Mouse (Mus musculus) liver, adult 2 months (tissue): ENCODE data around the gene Glo1.

Experiments used
- CTCF ChIP-seq: fragments of 200-500 bp; IDR thresholded peaks from 2 replicates; pipeline ENCODE4 v1.5.1; 2011; ENCODE audit warnings: low read depth, low read length, control low read depth
- POLR2A ChIP-seq: fragments of 200-500 bp; IDR thresholded peaks from 2 replicates; pipeline ENCODE4 v1.6.1; 2011; ENCODE audit warnings: low read length, control low read depth; ENCODE audit not compliant: insufficient read depth; ENCODE audit errors: extremely low read depth

DNA sequence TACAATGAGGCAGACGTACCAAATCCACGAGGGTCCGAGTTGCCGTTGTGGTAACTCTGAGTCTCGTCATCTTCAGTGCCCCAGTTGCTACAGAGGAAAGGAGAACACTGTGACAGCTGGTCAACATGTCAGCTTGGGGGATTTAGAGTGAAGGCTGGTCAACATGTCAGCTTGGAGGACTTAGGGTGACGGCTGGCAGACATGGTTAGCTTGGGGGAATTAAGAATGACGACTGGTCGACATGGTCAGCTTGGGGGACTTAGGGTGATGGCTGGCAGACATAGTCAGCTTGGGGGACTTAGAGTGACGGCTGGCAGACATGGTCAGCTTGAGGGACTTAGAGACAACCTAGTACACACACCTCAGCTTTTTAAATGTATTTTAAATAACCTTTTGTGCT, 28.9 kb downstream of the Glo1 start:
- no peak for TF ChIP-seq POLR2A
- TF ChIP-seq CTCF = no peak
